Mouse (Mus musculus): Measurements from ENCODE around the gene Il1a. TPM values are rescaled to one million over a fixed set of nuclear protein-coding genes. Genes with fewer than 3 reads are reported as not detected.

The Il1a gene
- total and polyA plus RNA-seq, 3 experiments, result not detected

DNA sequence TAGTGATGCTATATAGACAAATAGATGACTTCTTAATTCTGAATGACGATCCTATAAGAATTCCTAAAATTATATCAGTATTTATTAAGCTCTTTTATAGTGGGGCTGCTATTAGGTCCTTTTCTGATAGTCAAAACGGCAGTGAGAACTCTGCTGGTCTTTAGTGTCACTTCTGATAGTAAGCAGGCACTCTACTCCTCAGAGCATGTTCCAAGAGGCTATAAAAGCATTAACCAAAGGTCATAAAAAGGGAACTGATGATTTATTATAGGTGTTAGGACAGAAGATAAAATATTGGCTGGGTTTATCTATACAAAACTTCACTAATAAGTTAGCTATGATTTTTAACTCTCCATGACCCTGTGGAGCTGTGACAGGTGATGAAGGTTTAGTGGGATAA is 55.7 kb downstream of the Il1a start:
- TF ChIP-seq EP300 (IDR thresholded peaks at IDR 0.05; ENCODE audit: insufficient read depth, low read depth, low read length) (no peak), CTCF (IDR thresholded peaks at IDR 0.05) (no peak), POLR2A (IDR thresholded peaks at IDR 0.05; ENCODE audit: insufficient read depth, low read depth, low read length) (no peak)
- Histone ChIP-seq H3K27me3 (ENCODE audit: control insufficient read depth, insufficient read depth, low read length) (no peaks in the 10 kb centered on the region), H3K79me2 (replicated peaks; ENCODE audit: control insufficient read depth, insufficient read depth, low read length) (no peaks in the 10 kb centered on the region), H3K27ac (no peak overlapping the region), H3K9ac (ENCODE audit: low read depth, low read length) (no peak overlapping the region), H3K4me1 (ENCODE audit: control insufficient read depth, insufficient read depth, low read length) (no peaks in the 10 kb centered on the region), H3K36me3 (ENCODE audit: control insufficient read depth, insufficient read depth, low read length) (no peaks in the 10 kb centered on the region), H3K4me3 (no peak overlapping the region)
- 50% methylated on average over 2 of the region's 2 CpGs for WGBS
- no peak for DNase-seq
- intact Hi-C loops (cut with DNase I), result no loop called here

DNA sequence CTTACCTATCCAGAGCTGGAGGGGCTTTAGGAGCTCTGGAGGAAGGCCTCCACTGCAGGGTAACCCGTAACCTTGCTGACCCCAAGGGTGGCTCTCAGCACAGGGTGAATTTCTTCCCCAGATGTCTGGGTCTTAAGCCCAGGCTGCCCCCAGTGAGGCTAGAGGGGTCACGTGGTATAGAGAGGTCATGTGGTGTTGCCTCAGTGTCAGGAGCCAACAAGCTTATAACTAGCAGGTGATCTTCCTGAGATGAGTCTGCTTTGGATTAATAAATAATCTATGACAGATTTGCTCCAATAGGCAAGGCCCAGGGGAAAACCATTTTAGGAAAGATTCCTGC is 56.2 kb downstream of the Il1a start:
- TF ChIP-seq CTCF (IDR thresholded peaks at IDR 0.05) (no peak), EP300 (IDR thresholded peaks at IDR 0.05; ENCODE audit: insufficient read depth, low read depth, low read length) (no peak), POLR2A (IDR thresholded peaks at IDR 0.05; ENCODE audit: insufficient read depth, low read depth, low read length) (no peak)
- Histone ChIP-seq H3K27ac (no peak overlapping the region), H3K4me3 (no peak overlapping the region), H3K27me3 (ENCODE audit: control insufficient read depth, insufficient read depth, low read length) (no peaks in the 10 kb centered on the region), H3K4me1 (ENCODE audit: control insufficient read depth, insufficient read depth, low read length) (no peaks in the 10 kb centered on the region), H3K36me3 (ENCODE audit: control insufficient read depth, insufficient read depth, low read length) (no peaks in the 10 kb centered on the region), H3K9ac (ENCODE audit: low read depth, low read length) (no peak overlapping the region), H3K79me2 (replicated peaks; ENCODE audit: control insufficient read depth, insufficient read depth, low read length) (no peaks in the 10 kb centered on the region)
- DNase-seq, result no peak
- WGBS, result 77% methylated on average over 2 of the region's 2 CpGs
- intact Hi-C loops (cut with DNase I), result no loop called here

- Histone ChIP-seq H3K4me3 (no peak overlapping the region), H3K9ac (ENCODE audit: low read depth, low read length) (no peak overlapping the region), H3K4me1 (ENCODE audit: control insufficient read depth, insufficient read depth, low read length) (no peaks in the 10 kb centered on the region), H3K27me3 (ENCODE audit: control insufficient read depth, insufficient read depth, low read length) (no peaks in the 10 kb centered on the region), H3K27ac (no peak overlapping the region), H3K79me2 (replicated peaks; ENCODE audit: control insufficient read depth, insufficient read depth, low read length) (no peaks in the 10 kb centered on the region), H3K36me3 (ENCODE audit: control insufficient read depth, insufficient read depth, low read length) (no peaks in the 10 kb centered on the region)
- DNase-seq, result no peak
- WGBS, result 86% methylated on average over 19 of the region's 19 CpGs
- TF ChIP-seq CTCF (IDR thresholded peaks at IDR 0.05) (no peak), POLR2A (IDR thresholded peaks at IDR 0.05; ENCODE audit: insufficient read depth, low read depth, low read length) (no peak), EP300 (IDR thresholded peaks at IDR 0.05; ENCODE audit: insufficient read depth, low read depth, low read length) (no peak)
- intact Hi-C loops (cut with DNase I), result no loop called here
Measured at GRCm38 (mm10) chr2:129252836-129253630, 56.7 kb downstream of the Il1a start.

Other genes with a start within 250 kb of the Il1a start
- 10 to 100 TPM; 19.0 to 19.1 TPM for gene Ttl, start 244.0 kb downstream of the Il1a start, total RNA-seq (2021)
- 8.8 and 12.9 TPM in 2 replicates for gene Ttl, start 244.0 kb downstream of the Il1a start, polyA plus RNA-seq (2012; rRNA removed)
- 10 to 100 TPM; 10.6 to 10.7 TPM for gene Polr1b, start 209.0 kb downstream of the Il1a start, total RNA-seq (2021)
- 10.2 and 14.2 TPM in 2 replicates for gene Polr1b, start 209.0 kb downstream of the Il1a start, polyA plus RNA-seq (2012; rRNA removed)
- 10 to 100 TPM in 1 of 2 experiments, 1 to 10 TPM in 1; 9.8 to 10.3 TPM for gene Chchd5, start 180.3 kb downstream of the Il1a start, total RNA-seq (2021)
- 22.0 and 22.5 TPM in 2 replicates for gene Chchd5, start 180.3 kb downstream of the Il1a start, polyA plus RNA-seq (2012; rRNA removed)
- gene Slc20a1, start 111.2 kb downstream of the Il1a start, total RNA-seq (2021), result 10 to 100 TPM; 10.1 to 15.9 TPM
- gene Slc20a1, start 111.2 kb downstream of the Il1a start, polyA plus RNA-seq (2012; rRNA removed), result 14.7 and 24.7 TPM in 2 replicates
- gene Ckap2l, start 12.8 kb downstream of the Il1a start, total RNA-seq (2021), result under 1 TPM; 0.29 to 0.55 TPM
- gene Ckap2l, start 12.8 kb downstream of the Il1a start, polyA plus RNA-seq (2012; rRNA removed), result 0.08 and 0.20 TPM in 2 replicates
- under 1 TPM; 0.27 to 0.94 TPM for gene Il1b, start 61.2 kb upstream of the Il1a start, total RNA-seq (2021)
- 0.86 and 1.3 TPM in 2 replicates for gene Il1b, start 61.2 kb upstream of the Il1a start, polyA plus RNA-seq (2012; rRNA removed)
- gene F830045P16Rik, start 226.6 kb upstream of the Il1a start, total RNA-seq (2021), result under 1 TPM in 1 of 2 experiments, not detected in 1; 0.23 TPM
- 0.20 TPM in 1 of 2 replicates, not detected in the other for gene F830045P16Rik, start 226.6 kb upstream of the Il1a start, polyA plus RNA-seq (2012; rRNA removed)